Mouse (Mus musculus) G1E (cell line): ENCODE results near the gene Gm9913. TPM values are rescaled to one million over a fixed set of nuclear protein-coding genes. Genes with fewer than 3 reads are reported as not detected.
A peak's percentile ranks its signal among the peaks of the same experiment; 100 is the strongest.

Experiments
- ATAC-seq: 2 replicates; pipeline ENCODE4 v1.8.0; 2016; ENCODE audit warnings: mild to moderate bottlenecking; ENCODE audit not compliant: insufficient number of reproducible peaks, poor library complexity, low FRiP score, severe bottlenecking; ENCODE audit errors: extremely low read depth
- DNase-seq: peaks from one replicate; pipeline ENCODE4 v3.0.0; 2012; ENCODE audit warnings: low spot score
- H3K27me3 ChIP-seq: 2 replicates; pipeline ENCODE4 v1.6.1; 2012; ENCODE audit warnings: mild to moderate bottlenecking, low read length, inconsistent platforms; ENCODE audit not compliant: insufficient read depth
- H3K36me3 ChIP-seq: replicated peaks from 2 replicates; pipeline ENCODE3; 2012; ENCODE audit warnings: mild to moderate bottlenecking, inconsistent platforms
- H3K4me1 ChIP-seq: 2 replicates; pipeline ENCODE4 v1.6.1; 2012; ENCODE audit warnings: low read depth, low read length, inconsistent platforms, mixed read lengths; ENCODE audit not compliant: insufficient read depth
- H3K4me3 ChIP-seq: 2 replicates; pipeline ENCODE4 v1.5.1; 2012; ENCODE audit warnings: low read depth, mild to moderate bottlenecking, inconsistent platforms, low read length, moderate library complexity, mixed read lengths
- H3K9me3 ChIP-seq: replicated peaks from 2 replicates; pipeline ENCODE4 v1.6.1; 2012; ENCODE audit warnings: inconsistent platforms
- CTCF ChIP-seq: IDR thresholded peaks from 2 replicates; pipeline ENCODE4 v1.5.1; 2012; ENCODE audit warnings: low read depth, low read length, inconsistent platforms, mixed read lengths
- GATA1 ChIP-seq: IDR thresholded peaks from 2 replicates; pipeline ENCODE4 v1.6.1; 2012; ENCODE audit warnings: borderline replicate concordance, low read length, inconsistent platforms, mixed read lengths
- GATA2 ChIP-seq: IDR thresholded peaks from 2 replicates; pipeline ENCODE4 v1.6.1; 2012; ENCODE audit warnings: low read depth, low read length, inconsistent platforms, borderline replicate concordance
- POLR2AphosphoS5 ChIP-seq: IDR thresholded peaks from 2 replicates; pipeline ENCODE4 v1.6.1; 2012; ENCODE audit warnings: low read depth, low read length, inconsistent platforms; ENCODE audit not compliant: insufficient replicate concordance
- TAL1 ChIP-seq: conservative IDR thresholded peaks from 2 replicates; pipeline ENCODE4 v1.6.1; 2012; ENCODE audit warnings: low read depth, low read length, inconsistent platforms, mixed read lengths
- polyA plus RNA-seq: library from polyadenylated mRNA; stranded (reverse); fragments of >175 nt; gene quantifications from 2 replicates; pipeline ENCODE4 v1.2.3, GENCODE M21; 2012
- total RNA-seq, 2 experiments: library from RNA; stranded (forward) in 1 of 2; stranded (reverse) in 1 of 2; fragments of 200-1000 nt in 1 of 2; fragments of >200 nt in 1 of 2; fragmentation: Nextera tagmentation in 1 of 2; gene quantifications; 2 replicates each; pipeline ENCODE4 v1.2.3; 2014 to 2017

Gene Gm9913
- total and polyA plus RNA-seq, 3 experiments: not detected

DNA sequence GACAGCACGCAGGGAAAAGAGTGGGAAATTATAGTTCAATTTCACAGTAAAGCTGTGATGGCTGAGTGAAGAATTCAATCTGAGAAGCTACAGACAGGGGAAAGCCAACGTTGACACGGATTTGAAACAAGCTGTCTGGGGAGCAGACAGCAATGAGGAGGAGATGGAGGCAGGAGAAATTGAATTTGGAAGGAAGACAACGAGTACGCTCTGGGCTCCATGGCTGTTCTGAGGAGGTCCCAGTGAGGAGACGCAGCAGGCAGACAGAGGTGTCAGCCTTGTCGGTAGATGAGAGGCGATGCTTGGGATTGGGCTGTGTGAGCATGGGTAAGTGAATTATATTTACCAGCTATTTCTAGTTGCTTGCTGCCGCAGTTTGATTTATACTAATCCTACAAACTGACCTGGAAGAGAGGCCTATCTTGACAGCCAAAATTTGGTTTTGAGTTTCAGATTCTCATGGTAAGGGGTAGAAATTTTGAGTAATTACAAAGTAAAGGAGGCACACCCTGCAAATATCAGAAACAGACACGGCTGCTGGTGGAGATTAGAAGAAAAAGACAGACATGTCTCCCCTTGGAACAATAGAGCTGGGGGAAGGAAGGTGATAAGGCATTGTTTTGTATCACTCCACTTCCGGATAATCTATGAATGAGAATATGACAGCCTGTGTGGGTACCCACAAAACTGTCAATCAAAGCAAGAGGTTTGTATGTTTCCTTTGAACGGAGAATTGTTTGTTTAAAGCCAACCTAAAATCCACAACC, 10.6 kb downstream of the Gm9913 start:
- ATAC-seq: peak; percentile 76
- DNase-seq: peak; percentile 63
- Histone ChIP-seq H3K9me3 (no peaks in the 10 kb centered on the region), H3K36me3 (no peaks in the 10 kb centered on the region), H3K4me1 (peaks cover 42% of the 10 kb centered on the region), H3K27me3 (peaks cover 10% of the 10 kb centered on the region), H3K4me3 (peak overlapping the region; percentile 51; the same call in 1 of the 2 replicates)
- TF ChIP-seq GATA2 (no peak), TAL1 (peak; percentile 74)

DNA sequence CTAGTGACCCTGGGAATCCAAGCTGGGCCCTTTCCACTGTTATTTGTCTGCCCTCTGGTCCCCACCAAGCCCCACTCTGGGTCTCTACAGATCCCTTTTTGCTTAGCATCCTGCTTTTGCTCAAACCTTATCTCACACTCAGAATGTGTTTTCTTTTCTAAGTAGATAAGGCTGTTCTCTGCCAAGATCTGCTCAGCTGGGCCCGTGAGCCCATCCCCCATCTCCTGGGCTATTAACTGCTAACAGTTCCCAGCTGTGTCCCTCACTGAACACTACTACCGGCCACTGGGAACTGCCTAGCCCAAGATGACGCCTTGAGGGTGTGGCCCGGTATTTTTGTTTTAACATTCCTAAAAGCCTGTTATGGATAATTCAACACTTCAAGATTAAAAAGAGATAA, 11.7 kb downstream of the Gm9913 start:
- ATAC-seq (peak; percentile 84), DNase-seq (peak; percentile 62)
- 0 out of 2 replicates have a peak, but pooled peaks cover 2% of the 10 kb centered on the region for H3K9me3 ChIP-seq
- H3K36me3 ChIP-seq: no peaks in the 10 kb centered on the region
- TF ChIP-seq TAL1 (peak; percentile 63), CTCF (no peak)
- peaks cover 4% of the 10 kb centered on the region; the same call in 1 of the 2 replicates for H3K27me3 ChIP-seq
- peaks cover 40% of the 10 kb centered on the region for H3K4me1 ChIP-seq
- H3K4me3 ChIP-seq: no peak overlapping the region; the same call in 1 of the 2 replicates

DNA sequence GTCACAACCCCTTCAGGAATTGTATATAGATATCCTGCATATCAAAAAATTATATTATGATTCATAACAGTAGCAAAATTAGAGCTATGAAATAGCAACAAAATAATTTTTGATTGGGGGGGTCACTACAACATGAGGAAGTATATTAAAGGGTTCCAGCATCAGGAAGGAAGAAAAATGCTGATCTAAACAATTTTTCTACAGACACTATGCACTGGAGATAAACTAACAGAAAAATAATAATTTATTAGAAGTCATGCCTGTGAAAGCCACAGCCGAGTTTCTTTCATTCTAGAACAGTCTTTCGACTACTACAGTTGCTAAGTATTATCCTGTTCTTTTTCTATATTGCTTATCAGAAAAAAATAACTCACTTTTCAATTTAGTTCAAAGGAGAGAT, 20.6 kb downstream of the Gm9913 start:
- 0 out of 2 replicates have a peak, but pooled peaks cover 2% of the 10 kb centered on the region for H3K9me3 ChIP-seq
- ATAC-seq: no peak
- H3K27me3 ChIP-seq: peaks cover 17% of the 10 kb centered on the region; the same call in 1 of the 2 replicates
- no peaks in the 10 kb centered on the region for H3K36me3 ChIP-seq
- no peak for TF ChIP-seq POLR2AphosphoS5
- TF ChIP-seq GATA1: no peak
- no peak for TF ChIP-seq CTCF
- TF ChIP-seq TAL1: no peak
- TF ChIP-seq GATA2: no peak
- H3K4me1 ChIP-seq: peaks cover 6% of the 10 kb centered on the region
- DNase-seq: no peak
- H3K4me3 ChIP-seq: no peak overlapping the region

DNA sequence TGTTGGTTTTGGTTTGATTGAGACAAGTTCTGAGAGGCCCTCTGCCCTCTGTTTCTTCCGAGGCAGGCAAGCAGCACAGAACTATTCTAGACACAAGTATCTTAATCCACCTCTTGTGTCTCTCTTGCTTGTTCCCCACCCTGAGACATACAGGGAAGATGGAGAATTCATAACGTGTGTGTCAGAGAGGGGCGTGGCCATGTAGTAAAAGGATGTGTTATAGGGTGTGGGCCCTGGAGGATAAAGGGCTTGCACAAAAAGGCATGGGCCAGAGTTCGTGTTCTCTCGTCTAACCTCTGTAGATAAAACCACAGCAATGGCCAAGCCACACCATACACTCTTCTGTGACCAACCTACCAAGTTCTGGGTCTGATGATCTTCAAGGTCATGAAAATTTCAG, 21.7 kb downstream of the Gm9913 start:
- Histone ChIP-seq H3K9me3 (no peaks in the 10 kb centered on the region), H3K4me1 (peaks cover 6% of the 10 kb centered on the region), H3K36me3 (no peaks in the 10 kb centered on the region), H3K4me3 (no peak overlapping the region), H3K27me3 (peaks cover 19% of the 10 kb centered on the region)
- DNase-seq (no peak), ATAC-seq (no peak)
- no peak for TF ChIP-seq TAL1
- TF ChIP-seq CTCF: no peak
- TF ChIP-seq GATA2: no peak
- TF ChIP-seq POLR2AphosphoS5: no peak
- TF ChIP-seq GATA1: no peak

DNA sequence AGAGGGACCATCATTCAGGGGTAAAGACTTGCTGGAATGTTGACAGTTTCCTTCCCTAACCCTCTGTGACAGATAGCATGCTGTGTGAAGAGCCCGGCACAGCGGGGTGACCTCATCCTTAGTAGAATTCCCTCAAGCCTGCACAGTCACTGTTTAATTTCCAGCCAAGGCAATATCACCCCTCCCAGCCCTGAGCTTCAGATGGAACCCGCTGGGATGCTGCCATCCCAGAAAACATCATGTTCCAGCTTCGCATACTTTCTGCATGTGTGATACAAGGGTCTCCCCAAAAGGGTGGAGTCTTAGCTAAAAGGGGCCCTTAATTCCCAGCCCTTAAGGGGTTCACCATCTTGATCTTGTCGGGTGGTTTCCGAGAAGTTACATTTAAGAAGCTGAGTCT, 25.8 kb downstream of the Gm9913 start:
- no peak for ATAC-seq
- H3K4me3 ChIP-seq: no peak overlapping the region
- TF ChIP-seq CTCF (no peak), GATA2 (no peak), POLR2AphosphoS5 (no peak), GATA1 (no peak), TAL1 (no peak)

DNA sequence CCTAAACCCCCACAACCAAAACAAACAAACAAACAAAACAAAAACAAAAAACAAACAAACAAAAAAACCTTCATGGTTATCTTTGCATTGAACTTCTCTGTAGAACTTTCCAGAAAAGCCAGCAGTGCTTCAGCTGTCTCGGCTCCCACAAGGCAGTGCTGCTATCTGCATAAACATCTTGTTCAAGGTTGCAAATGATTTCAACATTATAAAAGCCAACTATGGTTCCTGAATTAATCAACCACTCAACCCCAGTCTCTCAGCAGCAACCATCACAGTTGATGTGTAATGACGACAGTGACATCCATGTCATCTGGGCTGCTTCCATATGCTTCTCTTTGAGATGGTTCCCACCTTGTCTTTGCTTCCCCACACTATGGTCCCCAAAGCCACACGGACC, 34.8 kb downstream of the Gm9913 start:
- no peaks in the 10 kb centered on the region for H3K4me1 ChIP-seq
- H3K4me3 ChIP-seq: no peak overlapping the region
- DNase-seq (no peak), ATAC-seq (no peak)
- no peaks in the 10 kb centered on the region for H3K9me3 ChIP-seq
- H3K27me3 ChIP-seq: peaks cover 21% of the 10 kb centered on the region
- no peaks in the 10 kb centered on the region for H3K36me3 ChIP-seq
- no peak for TF ChIP-seq TAL1

More for the DNA sequence above, 25.8 kb downstream of the Gm9913 start:
- Histone ChIP-seq H3K27me3 (peaks cover 32% of the 10 kb centered on the region), H3K9me3 (no peaks in the 10 kb centered on the region), H3K36me3 (no peaks in the 10 kb centered on the region), H3K4me1 (peaks cover 6% of the 10 kb centered on the region)
- DNase-seq: no peak

DNA sequence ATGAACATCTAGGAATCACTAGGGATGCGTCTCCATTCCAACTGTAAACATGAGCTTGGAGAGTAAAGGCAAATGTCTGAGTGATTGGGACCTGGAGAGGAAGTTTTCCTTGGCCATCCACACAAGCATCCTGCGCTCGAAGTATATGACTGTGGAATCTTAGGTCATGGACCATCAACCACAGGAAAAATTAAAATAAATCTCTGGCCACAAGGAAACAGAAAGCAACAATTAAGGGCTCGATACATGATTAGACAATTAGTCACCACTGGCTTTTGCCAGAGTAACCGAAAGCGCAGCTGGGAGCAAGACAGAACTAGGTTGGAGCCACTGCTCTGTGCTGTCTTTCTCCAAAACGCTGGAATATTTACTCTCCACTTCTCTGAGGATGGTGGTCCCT, 35.7 kb downstream of the Gm9913 start:
- Histone ChIP-seq H3K4me3 (no peak overlapping the region), H3K27me3 (peaks cover 18% of the 10 kb centered on the region), H3K36me3 (no peaks in the 10 kb centered on the region), H3K4me1 (no peaks in the 10 kb centered on the region), H3K9me3 (no peaks in the 10 kb centered on the region)
- no peak for DNase-seq
- no peak for ATAC-seq
- TF ChIP-seq GATA2 (no peak), CTCF (no peak), GATA1 (no peak), POLR2AphosphoS5 (no peak), TAL1 (no peak)
